Mouse (Mus musculus) brown adipose tissue, adult 24 weeks (tissue): Measurements from ENCODE around the gene Podxl2. TPM values are rescaled to one million over a fixed set of nuclear protein-coding genes. Genes with fewer than 3 reads are reported as not detected.

ENCODE experiments used
- H3K27ac ChIP-seq: fragments of 200-500 bp; replicated peaks from 2 replicates; pipeline ENCODE4 v1.5.1; 2012; ENCODE audit warnings: low read depth, mild to moderate bottlenecking, low read length
- H3K4me1 ChIP-seq: fragments of 200-500 bp; 2 replicates; pipeline ENCODE4 v1.6.1; 2012; ENCODE audit warnings: low read length, mixed read lengths; ENCODE audit not compliant: control insufficient read depth, insufficient read depth, insufficient read length
- H3K4me3 ChIP-seq: fragments of 200-500 bp; 2 replicates; pipeline ENCODE4 v1.5.1; 2012; ENCODE audit warnings: low read depth, mild to moderate bottlenecking, low read length, moderate library complexity; ENCODE audit not compliant: insufficient read depth
- polyA plus RNA-seq: library from polyadenylated mRNA; stranded (reverse); fragments of >200 nt; gene quantifications from 2 replicates; pipeline ENCODE4 v1.2.4, GENCODE M21; 2012; ENCODE audit not compliant: missing spikeins, insufficient read depth, insufficient read length

The Podxl2 gene
- polyA plus RNA-seq: 1.1 and 1.6 TPM in 2 replicates

DNA sequence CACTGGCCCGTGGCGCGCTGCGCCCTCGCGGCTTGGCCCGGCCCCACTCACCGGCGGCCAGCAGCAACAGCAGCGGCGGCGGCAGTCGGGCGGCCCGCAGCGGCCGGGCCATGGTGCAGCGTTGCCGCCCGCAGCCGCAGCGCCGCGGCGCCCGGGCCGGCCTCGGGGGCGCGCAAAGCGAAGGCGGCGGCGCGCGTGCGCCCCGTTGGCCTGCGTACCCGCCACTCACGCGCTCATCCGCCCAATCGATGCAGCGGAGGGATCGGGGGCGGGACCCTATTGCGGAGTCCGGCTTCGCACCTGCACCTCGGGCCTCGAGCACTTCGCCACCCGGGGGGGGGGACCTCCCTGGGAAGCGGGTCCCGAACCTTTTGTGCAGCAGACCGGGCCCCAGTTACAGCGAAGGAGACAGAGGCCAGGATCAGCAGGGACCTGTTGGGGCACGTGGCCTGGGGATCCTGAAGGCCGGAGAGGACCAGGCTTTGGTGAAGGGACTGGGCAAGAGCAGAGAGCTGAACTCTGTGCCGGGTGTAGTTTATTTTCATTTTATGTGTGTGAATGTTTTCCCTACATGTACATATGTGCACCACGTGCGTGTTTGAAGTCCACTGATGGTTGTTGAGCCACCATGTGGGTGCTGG lies at the start of gene Podxl2:
Podxl2 (minus strand) TSS at position 177 of the 641 bp plus-strand sequence.
- Histone ChIP-seq H3K27ac (no peak within 1 kb of the TSS), H3K4me3 (peak within 1 kb of the TSS; percentile 53), H3K4me1 (no peaks in the 10 kb centered on the region; the same call in 1 of the 2 replicates)

DNA sequence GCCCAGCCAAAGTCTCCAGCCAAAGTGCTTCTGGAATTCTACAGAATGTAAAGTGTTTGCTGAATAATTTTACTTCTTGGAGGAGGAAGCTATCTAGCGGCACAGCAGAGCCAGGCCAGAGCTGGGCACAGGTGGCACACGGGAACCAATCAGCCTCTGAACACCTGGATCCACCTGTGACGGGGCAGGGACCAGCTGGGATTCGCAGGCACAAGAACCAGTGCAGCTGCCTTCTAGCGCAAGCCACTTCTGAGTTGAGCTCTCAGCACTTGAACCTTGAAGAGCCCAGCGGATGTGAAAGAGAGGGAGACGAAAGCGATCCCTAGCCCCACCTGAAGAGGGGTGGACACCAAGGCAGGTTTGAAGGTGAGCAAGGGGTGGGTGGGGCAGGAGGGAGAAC lies 44.0 kb upstream of the Podxl2 start:
- Histone ChIP-seq H3K4me1 (peaks cover 17% of the 10 kb centered on the region), H3K27ac (no peak overlapping the region), H3K4me3 (no peak overlapping the region)

DNA sequence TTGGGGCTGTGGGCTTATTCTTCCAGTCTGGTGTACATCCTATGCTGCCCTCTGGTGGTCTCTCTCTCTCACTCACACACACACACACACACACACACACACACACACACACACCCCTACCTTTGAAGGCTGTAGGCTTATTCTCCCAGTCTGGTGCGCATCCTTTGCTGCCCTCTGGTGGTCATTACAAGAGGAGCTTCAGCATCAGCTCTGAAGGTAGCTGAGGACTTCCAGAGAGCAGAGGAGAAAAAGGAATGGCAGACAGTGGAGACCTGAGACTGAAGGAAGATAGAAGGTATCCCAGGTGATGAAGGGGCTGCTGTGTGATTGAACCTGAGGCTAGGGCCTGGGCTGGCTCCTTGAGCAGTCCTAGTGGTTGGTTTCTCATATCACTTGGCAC lies 41.3 kb upstream of the Podxl2 start:
- Histone ChIP-seq H3K27ac (no peak overlapping the region), H3K4me1 (peaks cover 30% of the 10 kb centered on the region), H3K4me3 (no peak overlapping the region)

DNA sequence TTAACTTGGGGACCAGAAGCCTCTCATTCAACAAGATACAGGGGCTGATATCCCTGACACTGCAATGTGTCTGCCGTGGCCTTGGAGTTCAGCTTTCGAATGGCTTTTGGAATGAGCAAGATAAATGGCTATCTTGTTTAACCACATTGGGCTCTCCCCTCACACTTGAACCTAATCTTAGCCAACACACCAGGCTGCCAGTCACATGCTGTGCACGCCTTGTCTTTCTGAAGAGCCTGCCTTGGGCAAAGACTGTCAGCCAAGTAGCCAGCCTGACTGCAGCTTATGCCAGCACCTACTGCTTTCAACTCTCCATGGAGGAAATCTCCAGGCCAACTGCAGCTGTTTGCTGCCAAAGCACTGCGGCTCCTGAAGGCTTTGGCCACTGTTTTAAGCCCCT lies 40.7 kb upstream of the Podxl2 start:
- no peak overlapping the region for H3K4me3 ChIP-seq
- no peak overlapping the region for H3K27ac ChIP-seq
- H3K4me1 ChIP-seq: peaks cover 30% of the 10 kb centered on the region

DNA sequence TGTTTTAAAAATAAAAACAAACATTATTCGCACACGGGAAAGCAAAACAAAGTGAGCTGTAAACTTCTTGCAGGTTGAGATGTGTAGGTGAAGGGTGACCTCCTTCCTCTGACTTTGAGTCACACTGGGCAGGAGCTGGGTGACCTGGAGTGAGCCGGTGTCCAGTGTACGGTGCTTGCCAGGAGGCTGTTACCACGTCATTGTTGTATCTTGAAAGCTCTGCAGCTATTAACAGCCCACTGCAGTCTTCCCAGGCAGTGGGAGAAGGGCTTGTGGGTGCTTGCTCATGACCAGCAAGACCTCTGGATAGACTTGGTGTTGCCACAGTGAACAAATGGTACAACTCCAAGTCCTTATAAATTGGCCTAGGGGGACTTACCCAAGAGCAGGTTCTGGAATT lies 40.0 kb upstream of the Podxl2 start:
- Histone ChIP-seq H3K27ac (peak overlapping the region; percentile 3; the same call in 1 of the 2 replicates), H3K4me3 (no peak overlapping the region)

DNA sequence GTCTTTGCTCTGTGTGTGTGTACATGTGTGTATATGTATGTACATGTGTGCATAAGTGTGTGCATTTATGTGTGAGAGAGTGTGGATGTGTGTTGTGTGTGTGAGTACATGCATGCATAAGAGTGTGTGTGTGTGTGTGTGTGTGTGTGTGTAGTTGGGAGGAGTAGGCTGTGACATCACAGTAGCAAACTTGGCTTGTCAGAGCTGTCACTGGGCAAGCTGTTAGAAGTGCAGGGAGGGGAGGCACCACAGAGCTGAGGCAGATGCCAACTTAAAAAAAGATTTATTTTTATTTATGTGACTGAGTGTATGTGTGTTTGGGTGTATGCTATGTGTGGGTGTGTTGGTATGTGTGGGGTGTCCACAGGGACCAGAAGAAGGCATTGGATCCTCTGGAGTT lies 38.6 kb upstream of the Podxl2 start:
- no peak overlapping the region for H3K27ac ChIP-seq
- H3K4me3 ChIP-seq: no peak overlapping the region
- peaks cover 30% of the 10 kb centered on the region for H3K4me1 ChIP-seq

More for the DNA sequence above, 40.0 kb upstream of the Podxl2 start:
- peaks cover 30% of the 10 kb centered on the region for H3K4me1 ChIP-seq

DNA sequence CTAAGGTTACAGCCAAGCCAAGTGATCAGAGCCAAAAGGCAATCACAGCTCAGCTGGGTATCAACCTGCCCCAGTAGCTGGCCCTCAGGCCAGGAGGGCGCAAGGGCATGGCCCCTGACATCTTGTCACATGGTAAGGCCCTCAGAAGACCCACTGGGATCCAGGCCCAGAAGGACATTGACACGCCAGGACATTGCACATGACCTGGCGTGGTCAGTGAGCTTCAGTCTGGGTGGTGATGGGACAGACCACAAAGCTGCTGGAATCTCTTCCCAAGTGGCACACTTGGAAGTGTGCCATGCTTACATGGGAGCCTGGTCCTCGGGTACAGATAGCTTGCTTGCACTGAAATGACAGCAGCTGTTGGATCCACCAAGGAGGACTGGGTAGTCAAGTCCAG lies 38.2 kb upstream of the Podxl2 start:
- H3K27ac ChIP-seq: no peak overlapping the region
- H3K4me3 ChIP-seq: no peak overlapping the region
- H3K4me1 ChIP-seq: peaks cover 30% of the 10 kb centered on the region

DNA sequence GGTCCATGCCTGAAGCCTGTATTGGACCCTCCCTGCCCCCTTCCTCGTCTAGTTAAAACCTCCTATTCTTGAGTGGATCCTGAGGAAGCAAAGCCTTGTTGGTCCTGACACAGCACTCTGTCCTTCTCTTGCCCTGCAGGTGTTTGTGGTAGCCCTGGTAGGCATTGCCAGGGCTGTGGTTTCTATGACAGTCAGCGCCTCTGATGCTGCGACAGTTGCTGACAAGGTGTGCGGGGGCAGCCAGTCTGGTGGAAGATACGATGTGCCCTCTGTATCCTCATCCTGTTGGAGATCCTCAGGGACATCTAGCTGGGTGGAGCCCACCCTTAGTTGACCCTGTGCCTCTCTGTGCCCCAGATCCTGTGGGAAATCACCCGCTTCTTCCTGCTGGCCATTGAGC lies 34.3 kb upstream of the Podxl2 start:
- H3K27ac ChIP-seq: no peak overlapping the region
- no peak overlapping the region for H3K4me3 ChIP-seq
- peaks cover 34% of the 10 kb centered on the region for H3K4me1 ChIP-seq

DNA sequence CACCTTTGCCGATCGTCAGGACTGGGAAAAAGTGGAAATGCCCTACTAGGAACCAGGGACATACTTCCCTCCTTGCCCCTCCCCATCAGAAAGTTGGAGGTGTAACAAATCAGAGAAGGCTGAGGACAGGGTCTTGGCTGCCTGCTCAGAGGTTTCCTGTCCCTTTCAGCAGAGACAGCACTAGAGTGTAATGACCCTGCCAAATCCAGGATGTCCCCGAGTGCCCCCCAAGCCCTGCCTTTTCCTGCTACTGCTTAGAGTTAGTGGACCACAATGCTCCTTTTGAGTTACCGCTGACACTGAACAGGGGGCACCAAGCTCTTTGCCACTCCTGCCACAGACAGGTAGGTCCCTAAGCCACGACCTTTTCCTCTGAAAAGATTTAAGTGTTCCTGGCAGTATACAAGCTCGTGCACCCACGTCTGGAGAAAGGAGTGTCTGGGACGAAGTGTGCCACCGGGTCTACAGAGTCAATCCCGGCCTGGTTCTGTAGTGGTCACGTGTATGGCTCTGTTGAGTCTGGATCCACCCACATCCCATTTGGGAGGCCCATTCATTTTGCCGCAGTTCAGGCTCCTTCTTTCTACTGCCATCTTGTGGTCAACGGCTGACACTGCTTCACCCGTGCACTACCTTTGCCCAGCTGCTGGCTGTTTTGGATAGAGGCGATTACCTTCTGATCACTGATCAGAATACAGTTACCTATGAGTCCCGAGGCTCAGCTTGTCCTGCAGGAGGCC lies 31.7 kb upstream of the Podxl2 start:
- H3K27ac ChIP-seq: peak overlapping the region; percentile 26; the same call in 1 of the 2 replicates

DNA sequence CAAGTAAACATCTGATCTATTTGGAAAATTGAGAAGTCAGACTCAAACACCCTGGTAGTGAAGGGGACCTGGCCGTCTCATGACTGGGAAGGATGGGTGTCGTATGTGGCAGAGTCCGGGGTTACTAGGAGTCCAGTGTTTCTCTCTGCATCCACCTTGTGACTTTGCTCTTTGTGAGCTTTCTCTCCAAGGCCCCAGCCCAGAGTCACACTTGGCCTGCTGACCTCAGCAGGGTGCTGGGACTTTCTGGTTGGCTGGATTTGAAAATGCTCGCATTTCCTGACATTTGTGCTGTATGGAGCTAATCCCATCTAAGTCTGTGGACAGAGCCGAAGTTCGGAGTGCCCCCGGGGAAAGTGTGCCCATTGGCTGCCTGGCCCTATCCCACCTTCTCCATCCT lies 30.2 kb upstream of the Podxl2 start:
- H3K4me3 ChIP-seq: no peak overlapping the region
- H3K27ac ChIP-seq: 0 out of 2 replicates have a peak overlapping the region, but pooled peaks have one; percentile 47
- H3K4me1 ChIP-seq: peaks cover 32% of the 10 kb centered on the region

More for the DNA sequence above, 31.7 kb upstream of the Podxl2 start:
- peaks cover 32% of the 10 kb centered on the region for H3K4me1 ChIP-seq
- no peak overlapping the region for H3K4me3 ChIP-seq

DNA sequence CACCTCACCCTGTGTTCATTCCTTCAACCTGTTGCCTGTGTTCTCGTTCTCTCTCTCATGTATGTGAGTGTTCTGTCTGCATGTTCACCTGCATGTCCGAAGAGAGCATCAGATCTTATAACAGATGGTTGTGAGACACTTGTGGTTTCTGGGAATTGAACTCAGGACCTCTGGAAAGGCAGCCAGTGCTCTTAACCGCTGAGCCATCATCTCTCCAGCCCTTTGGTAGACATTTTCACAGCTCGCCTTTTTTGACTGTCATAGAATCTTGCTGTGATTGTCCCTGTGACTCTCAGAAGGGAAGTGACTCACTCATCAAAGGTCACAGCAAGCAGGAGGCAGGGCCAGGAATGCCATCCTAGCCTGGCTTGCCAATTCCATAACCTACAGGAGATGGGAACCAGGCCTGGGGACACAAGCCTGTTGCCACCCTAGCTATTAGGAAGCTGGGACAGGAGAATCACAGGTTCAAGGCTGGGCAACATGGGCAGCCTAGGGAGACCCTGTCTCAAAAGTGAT lies 29.7 kb upstream of the Podxl2 start:
- Histone ChIP-seq H3K27ac (peak overlapping the region; percentile 47), H3K4me1 (peaks cover 32% of the 10 kb centered on the region), H3K4me3 (peak overlapping the region; percentile 85)

DNA sequence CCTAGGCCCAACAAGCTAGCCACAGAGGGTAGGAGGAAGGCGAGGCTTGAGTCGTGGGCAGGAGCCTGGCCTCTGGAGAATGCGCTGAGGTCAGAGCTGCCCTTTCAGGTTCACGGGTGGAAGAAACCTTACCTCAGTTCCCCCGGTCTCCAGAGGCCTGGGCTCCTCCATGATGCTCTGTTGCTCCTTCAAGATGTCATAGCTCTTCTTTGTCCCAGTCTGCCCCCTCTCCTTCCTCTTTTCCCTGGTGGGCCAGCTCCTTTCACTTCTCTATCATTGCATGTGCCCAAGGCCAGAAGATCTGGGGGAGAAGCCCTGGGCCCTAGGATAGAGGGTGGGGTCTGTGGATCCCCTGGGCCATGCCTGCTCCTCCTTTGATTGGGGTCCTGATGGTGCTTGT lies 28.9 kb upstream of the Podxl2 start:
- Histone ChIP-seq H3K27ac (peak overlapping the region; percentile 83), H3K4me3 (peak overlapping the region; percentile 85), H3K4me1 (peaks cover 32% of the 10 kb centered on the region)

DNA sequence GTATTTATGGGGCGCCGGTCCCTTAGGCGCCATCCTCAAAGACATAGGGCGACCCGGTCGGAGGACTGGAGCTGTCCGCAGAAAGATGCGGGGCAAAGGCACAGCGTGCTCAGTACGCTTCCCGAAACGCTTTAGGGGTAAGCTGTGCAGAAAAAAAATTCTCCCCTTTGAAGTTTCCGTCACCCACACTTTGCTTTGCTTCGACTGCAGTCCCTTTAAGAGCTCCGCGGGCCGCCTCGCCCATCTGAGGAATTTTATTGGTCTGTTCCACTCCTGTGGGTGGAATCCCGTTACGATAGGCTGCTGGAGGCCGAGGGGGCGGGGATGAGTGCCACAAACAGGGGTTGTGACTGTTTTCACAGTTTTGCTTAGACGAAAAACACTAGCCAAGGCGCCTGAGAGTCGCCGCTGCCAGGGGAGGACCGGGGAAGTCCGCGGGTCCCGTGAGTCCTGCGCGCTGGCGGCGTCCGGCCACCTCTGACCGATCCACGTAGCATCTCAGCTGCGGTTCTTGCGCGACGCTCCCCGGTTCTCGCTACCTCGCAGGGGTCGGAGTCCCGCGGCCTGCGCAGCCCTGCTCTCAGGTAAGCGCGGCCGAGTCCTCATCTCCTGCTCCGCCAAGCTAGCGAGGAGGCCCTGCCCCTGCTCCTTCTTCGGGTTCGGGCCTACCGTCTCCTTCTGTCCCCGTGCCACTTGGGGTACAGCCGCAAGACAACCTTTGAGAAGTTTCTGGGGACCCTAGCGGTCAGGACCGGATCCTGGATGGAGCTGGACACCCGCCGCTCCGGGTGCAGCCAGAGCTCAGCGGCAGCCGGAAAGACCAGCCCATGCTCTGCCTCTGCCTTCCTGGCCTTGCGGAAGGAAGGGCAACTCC lies 27.3 kb upstream of the Podxl2 start, which contains the start of gene Tpra1:
Tpra1 (plus strand) TSS at position 305 of the 874 bp plus-strand sequence.
- Histone ChIP-seq H3K4me1 (peaks cover 32% of the 10 kb centered on the region), H3K4me3 (peak within 1 kb of the TSS; percentile 85), H3K27ac (peak within 1 kb of the TSS; percentile 83)

DNA sequence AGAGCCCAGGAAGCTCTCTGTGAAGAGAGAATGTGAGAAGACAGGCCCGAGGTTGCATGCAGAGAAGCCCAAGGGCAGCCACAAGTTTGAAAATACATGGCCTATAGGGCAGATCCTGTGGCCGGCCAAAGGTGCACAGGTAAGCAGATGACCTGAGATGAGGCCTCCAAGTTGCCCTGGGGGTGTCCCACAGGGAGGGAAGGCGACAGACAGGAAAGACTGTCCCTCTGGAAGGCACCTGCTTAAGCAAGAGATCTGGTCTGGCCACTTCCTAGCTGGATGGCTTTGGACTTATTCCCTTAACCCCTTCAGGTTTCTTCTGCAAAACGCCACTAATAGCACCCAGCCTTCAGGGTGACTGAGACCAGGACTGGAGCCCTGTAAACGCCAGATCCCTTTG lies 26.6 kb upstream of the Podxl2 start:
- Histone ChIP-seq H3K4me1 (peaks cover 30% of the 10 kb centered on the region), H3K27ac (peak overlapping the region; percentile 48), H3K4me3 (peak overlapping the region; percentile 64)

DNA sequence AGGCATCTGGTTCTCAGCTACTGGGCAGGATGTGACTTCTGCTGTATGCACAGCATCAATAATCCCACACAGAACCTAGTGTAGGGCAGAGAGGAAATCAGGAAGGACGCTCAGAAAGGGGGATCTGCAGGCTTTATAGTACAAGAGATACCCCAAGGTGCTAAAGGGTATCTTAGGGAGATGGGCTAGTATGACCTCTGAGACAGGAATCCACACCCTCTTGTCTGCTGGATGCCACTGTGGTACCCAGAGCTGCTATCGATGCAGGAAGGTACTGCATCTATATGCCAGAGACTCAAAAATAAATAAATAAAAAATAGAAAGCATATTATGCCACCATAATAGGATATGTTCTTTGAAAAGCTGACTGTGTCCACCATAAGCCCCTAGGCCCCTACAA lies 24.8 kb upstream of the Podxl2 start:
- peaks cover 15% of the 10 kb centered on the region for H3K4me1 ChIP-seq
- no peak overlapping the region for H3K27ac ChIP-seq
- no peak overlapping the region for H3K4me3 ChIP-seq
